ENCODE assay signal across 19 mouse cellular contexts in genomic region chr9:55296221-55296620, GRCm38 (mm10). TPM values are rescaled to one million over a fixed set of nuclear protein-coding genes. Genes with fewer than 3 reads are reported as not detected.
A peak's percentile ranks its signal among the peaks of the same experiment; 100 is the strongest.
DNase-seq lines count a peak whose midpoint lies in the region; ATAC-seq and TF ChIP-seq lines count a peak whose summit lies in the region.
"Had no signal": no experiment of that assay in that cellular context is flagged by ENCODE, and none has a peak within 500 bp of the region (broad histone marks: within the 10 kb centered on the region; RNA-seq: fewer than 3 reads in every experiment).

No protein-coding gene starts in this region.

- ATAC-seq in Patski = peak; percentile 96

- in situ Hi-C loops in Patski (cut with MboI; ENCODE audit: low pct_unique_long_range_greater_than_20kb) = loop anchor here (5.0 kb wide), 1 partner anchor 59 kb away; no protein-coding TSS in a partner anchor

- no peaks in the 10 kb centered on the region for H3K79me2 ChIP-seq in macrophage (ENCODE audit: inconsistent target)

- peak; percentile 8 for DNase-seq in kidney, adult 9 months
- no peak for DNase-seq in kidney, postnatal 10 days
- DNase-seq in MN1 (ENCODE audit: low spot score) = peak; percentile 75
- peak; percentile 99 for DNase-seq in Patski (ENCODE audit: low read depth, low spot score)
- no peak for DNase-seq in cerebellum, postnatal 14 days
- DNase-seq in right cerebral cortex, postnatal 4 days = no peak
- DNase-seq: cerebellum, postnatal 10 days; gastrocnemius, adult 2 months; heart, adult 2 months; kidney, adult 18-20 months had no signal

- no peak overlapping the region for H3K4me3 ChIP-seq in macrophage (ENCODE audit: inconsistent target)
- H3K4me3 ChIP-seq: embryonic facial prominence, embryonic 12.5 days; forebrain, embryonic 12.5 days; gastrocnemius, adult 2 months; heart, adult 2 months; hindbrain, embryonic 12.5 days; limb, embryonic 10.5 days; liver, embryonic 15.5 days; neural tube, embryonic 12.5 days had no signal

- POLR2A ChIA-PET in Patski (lab: Charles Lee) = no interaction called here

- no peaks in the 10 kb centered on the region for H3K36me3 ChIP-seq in macrophage (ENCODE audit: inconsistent target)
- H3K36me3 ChIP-seq: embryonic facial prominence, embryonic 12.5 days; forebrain, embryonic 12.5 days; hindbrain, embryonic 12.5 days; limb, embryonic 10.5 days; liver, embryonic 15.5 days; neural tube, embryonic 12.5 days had no signal

- H3K27ac ChIP-seq in macrophage = peak overlapping the region; percentile 99
- H3K27ac ChIP-seq: embryonic facial prominence, embryonic 12.5 days; forebrain, embryonic 12.5 days; gastrocnemius, adult 2 months; heart, adult 2 months; hindbrain, embryonic 12.5 days; limb, embryonic 10.5 days; liver, embryonic 15.5 days; neural tube, embryonic 12.5 days had no signal

- CTCF ChIA-PET in Patski (lab: Charles Lee) = interaction anchor here (0.9 kb wide), 1 partner anchor 59 kb away, joined by 3 read pairs; no protein-coding TSS in a partner anchor

- WGBS in macrophage (ENCODE audit: missing documents) = 8% methylated on average over 2 of the region's 2 CpGs

- TF ChIP-seq CTCF in Patski (IDR thresholded peaks at IDR 0.05) = no peak

- H3K27me3 ChIP-seq in Patski = no peaks in the 10 kb centered on the region
- H3K27me3 ChIP-seq: embryonic facial prominence, embryonic 12.5 days; forebrain, embryonic 12.5 days; hindbrain, embryonic 12.5 days; neural tube, embryonic 12.5 days had no signal

RNA-seq across cellular contexts. Expression of gene Nrg4, which starts 30.4 kb away (rescaled TPM):
- polyA plus RNA-seq in Patski (2021) (2.1 TPM), macrophage (2018) (0.30 to 1.0 TPM (median 0.40 TPM) in 3 replicates)
- 10 to 100 TPM in 1 of 26 experiments, 1 to 10 TPM in 24, under 1 TPM in 1; 0.88 to 12.0 (median 3.0) TPM for total RNA-seq in macrophage (2018; cell fraction: chromatin; rRNA removed)
- total RNA-seq in macrophage (2018; cell fraction: cytosol; rRNA removed) = 1 to 10 TPM in 3 of 26 experiments, under 1 TPM in 23; 0.37 to 1.7 (median 0.60) TPM
- total RNA-seq in macrophage (2018; cell fraction: nucleus; rRNA removed) = 10 to 100 TPM in 2 of 26 experiments, 1 to 10 TPM in 24; 1.4 to 15.3 (median 3.5) TPM
- total RNA-seq: megakaryocyte-erythroid progenitor cell, adult 5-6 weeks; midbrain, postnatal 0 days had no signal

RNA-seq across cellular contexts. Expression of gene Tmem266, which starts 30.5 kb away (rescaled TPM):
- 1.3 TPM for polyA plus RNA-seq in Patski (2021)
- total RNA-seq in macrophage (2018; cell fraction: chromatin; rRNA removed) = 10 to 100 TPM in 5 of 26 experiments, 1 to 10 TPM in 10, under 1 TPM in 3, not detected in 8; 0.45 to 36.9 (median 4.4) TPM
- total RNA-seq in macrophage (2018; cell fraction: cytosol; rRNA removed) = under 1 TPM in 21 of 26 experiments, not detected in 5; 0.03 to 0.71 (median 0.14) TPM
- 10 to 100 TPM in 5 of 26 experiments, 1 to 10 TPM in 11, under 1 TPM in 6, not detected in 4; 0.40 to 17.4 (median 1.8) TPM for total RNA-seq in macrophage (2018; cell fraction: nucleus; rRNA removed)
- polyA plus RNA-seq in macrophage (2018) = 0.10 to 0.22 TPM in 2 of 3 replicates, not detected in the other
- total RNA-seq: megakaryocyte-erythroid progenitor cell, adult 5-6 weeks had no signal
- polyA plus RNA-seq: liver, embryonic 15.5 days had no signal

Comparison
In these comparisons a context has a peak if more than half of its experiments do, and no peak if none do; other contexts are left out.
1. DNase-seq: peak in kidney, adult 9 months (single experiment), MN1 (single experiment) and Patski (single experiment); none in kidney, postnatal 10 days (single experiment), cerebellum, postnatal 14 days (0 of 2) and right cerebral cortex, postnatal 4 days (single experiment).